Mouse (Mus musculus): ENCODE results near the gene Cntd1.

Gene Cntd1

DNA sequence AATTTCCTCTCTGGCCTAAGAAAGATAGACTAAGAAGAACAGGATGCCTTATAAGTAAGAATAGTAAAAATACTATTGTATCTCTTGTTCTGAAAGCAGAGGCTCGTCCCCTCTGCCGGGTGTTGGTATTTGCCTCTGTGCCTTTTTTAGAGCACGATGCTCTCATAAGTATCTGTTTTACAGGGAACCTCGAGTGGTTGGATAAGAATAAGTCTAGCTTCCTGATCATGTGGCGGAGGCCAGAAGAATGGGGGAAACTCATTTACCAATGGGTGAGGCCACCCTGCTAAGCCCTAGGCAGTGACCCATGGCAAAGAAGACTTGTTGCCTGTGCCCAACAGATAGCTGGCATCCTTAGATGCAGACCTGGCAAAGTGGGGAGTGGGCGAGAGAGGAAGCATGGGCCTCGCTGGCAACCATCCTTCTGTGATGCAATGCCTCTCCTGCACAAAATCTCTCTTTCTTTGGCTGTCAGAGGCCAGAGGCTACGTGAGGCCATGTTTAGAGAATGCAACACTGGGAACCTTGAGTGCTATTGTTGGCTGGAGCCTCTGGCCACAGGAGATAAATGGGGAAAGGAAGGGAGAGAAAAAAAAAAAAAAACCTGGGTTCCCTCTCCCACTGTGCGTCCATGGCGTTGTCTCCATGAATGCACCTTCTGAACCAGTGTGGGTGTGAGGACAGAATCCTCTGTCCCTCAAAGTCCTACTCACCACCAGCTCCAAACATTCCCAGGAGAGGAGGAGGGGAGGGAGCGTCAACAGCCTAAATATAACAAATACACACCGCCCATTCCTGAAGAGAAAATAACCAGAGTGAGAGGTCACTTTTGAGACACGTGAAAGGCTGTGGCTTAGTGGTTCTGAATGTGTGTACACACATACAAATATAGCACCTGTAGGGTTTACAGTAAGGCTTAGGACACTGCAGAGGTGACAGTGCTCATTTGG, 22.7 kb upstream of the Cntd1 start:
- DNase-seq = no peak

- peak; percentile 76 for DNase-seq
These were observed 19.5 kb upstream of the Cntd1 start for GRCm38 (mm10) chr11:101259261-101259712.

DNA sequence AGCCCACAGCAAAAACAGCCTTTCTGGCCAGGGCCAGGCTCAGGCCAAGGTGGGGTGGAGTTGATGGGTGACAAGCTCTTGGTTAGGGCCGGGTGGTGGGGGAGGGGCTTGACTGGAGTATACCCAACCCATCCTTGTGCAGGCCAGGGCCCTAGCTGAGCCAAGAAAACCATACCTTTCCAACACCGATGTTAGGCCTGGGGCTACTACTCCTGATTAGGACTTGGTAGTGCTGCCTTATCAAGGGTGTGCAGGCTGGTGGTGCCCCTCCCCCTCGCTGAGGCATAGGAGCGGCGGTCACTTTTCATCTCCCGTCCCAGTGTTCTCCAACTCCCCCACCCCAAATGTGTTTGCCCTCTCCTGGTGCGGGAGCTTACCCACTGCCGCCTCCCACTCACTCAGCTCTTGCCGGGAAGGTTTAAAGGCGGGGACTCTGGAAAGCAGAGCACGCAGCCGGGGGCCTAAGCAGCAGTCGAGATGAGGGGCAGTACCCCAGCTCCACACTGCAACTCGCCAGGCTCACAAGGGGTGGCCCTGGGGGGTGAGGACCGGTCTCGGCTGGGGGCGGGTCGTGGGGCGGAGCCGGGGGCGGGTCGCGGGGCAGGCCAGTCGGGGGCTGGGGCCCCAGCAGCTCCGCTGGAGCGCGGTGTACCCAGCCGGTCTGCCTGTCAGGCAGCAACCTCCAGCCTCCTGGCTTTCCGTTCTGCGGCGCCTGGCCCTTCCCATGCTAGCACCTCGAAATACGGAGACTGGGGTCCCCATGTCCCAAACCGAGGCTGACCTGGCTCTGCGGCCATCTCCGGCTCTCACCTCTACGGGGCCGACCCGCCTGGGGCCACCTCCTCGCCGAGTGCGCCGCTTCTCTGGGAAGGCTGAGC, 18.6 kb upstream of the Cntd1 start, which contains the start of gene Wnk4:
Gene Wnk4, plus strand, starts transcription at position 620 of the 878 bp plus-strand sequence.
- peak; percentile 92 for DNase-seq

DNA sequence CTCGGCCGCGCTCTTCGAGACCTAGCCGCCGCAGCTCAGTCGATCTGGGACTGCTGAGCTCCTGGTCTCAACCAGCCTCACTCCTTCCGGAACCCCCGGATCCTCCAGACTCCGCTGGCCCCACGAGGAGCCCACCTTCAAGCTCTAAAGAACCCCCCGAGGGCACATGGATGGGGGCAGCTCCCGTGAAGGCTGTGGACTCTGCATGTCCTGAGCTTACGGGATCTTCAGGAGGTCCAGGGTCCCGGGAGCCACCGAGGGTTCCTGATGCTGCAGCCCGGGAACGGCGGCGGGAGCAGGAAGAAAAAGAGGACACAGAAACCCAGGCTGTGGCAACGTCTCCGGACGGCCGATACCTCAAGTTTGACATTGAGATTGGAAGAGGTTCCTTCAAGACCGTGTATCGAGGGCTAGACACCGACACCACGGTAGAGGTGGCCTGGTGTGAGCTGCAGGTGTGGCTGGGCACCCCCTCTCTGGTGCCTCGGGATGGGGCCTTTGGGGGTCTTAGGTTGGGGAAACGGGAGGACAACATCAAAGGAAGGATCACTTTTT, 17.9 kb upstream of the Cntd1 start:
- DNase-seq = peak; percentile 49

DNA sequence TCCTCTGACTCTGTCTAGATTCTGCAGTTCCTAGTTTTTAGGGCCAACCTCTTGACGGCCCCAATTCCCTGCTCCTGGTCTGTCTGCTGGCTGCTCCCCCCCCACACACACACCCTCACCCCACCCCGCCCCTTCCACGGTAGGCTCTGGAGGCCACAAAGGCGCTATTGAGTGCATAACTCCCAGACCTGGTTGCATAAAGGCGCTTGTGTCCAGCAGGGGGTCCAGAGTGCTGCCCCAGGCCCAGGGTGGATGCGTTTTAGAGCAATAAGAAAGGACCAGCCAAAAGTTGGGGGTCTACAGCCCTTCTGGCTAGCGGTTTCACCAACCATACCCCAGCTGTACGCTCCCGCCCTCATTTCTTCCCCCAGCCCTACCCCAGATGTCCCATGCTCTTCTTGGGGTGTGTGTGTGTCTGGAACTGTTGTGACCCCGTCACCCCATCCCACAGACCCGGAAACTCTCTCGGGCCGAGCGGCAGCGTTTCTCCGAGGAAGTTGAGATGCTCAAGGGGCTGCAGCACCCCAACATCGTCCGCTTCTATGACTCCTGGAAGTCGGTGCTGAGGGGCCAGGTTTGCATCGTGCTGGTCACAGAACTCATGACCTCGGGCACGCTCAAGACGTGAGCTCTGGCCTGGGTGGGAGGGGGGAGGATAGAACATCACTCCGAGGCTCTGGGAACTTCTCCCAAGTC, 16.4 kb upstream of the Cntd1 start:
- DNase-seq = peak; percentile 34

- peak; percentile 55 for DNase-seq
These were observed 15.4 kb upstream of the Cntd1 start for GRCm38 (mm10) chr11:101263138-101263988.

GRCm38 (mm10) chr11:101263989-101264280, 14.9 kb upstream of the Cntd1 start:
- DNase-seq = no peak

DNA sequence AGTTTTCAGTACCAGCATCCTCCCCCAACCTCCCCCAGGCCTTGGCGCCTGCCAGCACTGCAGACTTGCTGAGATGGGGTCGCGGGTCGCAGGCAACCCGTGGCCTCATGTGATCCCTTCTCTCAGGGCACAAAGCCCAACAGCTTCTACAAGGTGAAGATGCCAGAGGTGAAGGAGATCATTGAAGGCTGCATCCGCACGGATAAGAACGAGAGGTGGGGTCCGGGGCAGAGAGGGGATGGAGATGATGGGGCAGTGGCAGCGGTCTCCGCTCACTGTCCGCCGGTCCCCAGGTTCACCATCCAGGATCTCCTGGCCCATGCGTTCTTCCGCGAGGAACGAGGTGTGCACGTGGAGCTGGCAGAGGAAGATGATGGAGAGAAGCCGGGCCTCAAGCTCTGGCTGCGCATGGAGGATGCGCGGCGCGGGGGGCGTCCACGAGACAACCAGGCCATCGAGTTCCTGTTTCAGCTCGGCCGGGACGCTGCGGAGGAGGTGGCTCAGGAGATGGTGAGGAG, 13.8 kb upstream of the Cntd1 start:
- no peak for DNase-seq

GRCm38 (mm10) chr11:101265906-101266305, 12.9 kb upstream of the Cntd1 start:
- DNase-seq = no peak

GRCm38 (mm10) chr11:101269577-101270116, 9.2 kb upstream of the Cntd1 start:
- no peak for DNase-seq

GRCm38 (mm10) chr11:101272446-101272845, 6.4 kb upstream of the Cntd1 start:
- no peak for DNase-seq

GRCm38 (mm10) chr11:101275309-101275708, 3.5 kb upstream of the Cntd1 start:
- DNase-seq = no peak

GRCm38 (mm10) chr11:101276319-101277070, 2.3 kb upstream of the Cntd1 start:
- DNase-seq = no peak

GRCm38 (mm10) chr11:101277381-101278222, 1.2 kb upstream of the Cntd1 start:
- peak; percentile 96 for DNase-seq

DNA sequence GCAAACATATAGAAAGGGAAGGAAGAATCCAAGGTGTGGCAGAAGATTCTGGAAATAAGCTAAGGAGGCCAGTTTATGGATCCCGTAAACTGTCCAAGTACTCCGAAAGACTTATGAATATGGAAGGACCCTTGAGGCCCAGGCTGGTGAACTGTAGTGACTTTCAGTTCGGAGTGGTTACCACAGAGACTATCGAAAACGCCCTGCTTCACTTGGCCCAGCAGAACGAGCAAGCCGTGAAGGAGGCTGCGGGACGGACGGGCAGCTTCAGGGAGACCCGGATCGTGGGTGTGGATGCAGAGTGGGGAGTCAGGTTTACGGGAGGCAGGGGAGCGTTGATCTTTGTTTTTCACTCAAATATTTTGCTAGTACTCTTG, 369 bp downstream of the Cntd1 start:
- no peak for DNase-seq

DNA sequence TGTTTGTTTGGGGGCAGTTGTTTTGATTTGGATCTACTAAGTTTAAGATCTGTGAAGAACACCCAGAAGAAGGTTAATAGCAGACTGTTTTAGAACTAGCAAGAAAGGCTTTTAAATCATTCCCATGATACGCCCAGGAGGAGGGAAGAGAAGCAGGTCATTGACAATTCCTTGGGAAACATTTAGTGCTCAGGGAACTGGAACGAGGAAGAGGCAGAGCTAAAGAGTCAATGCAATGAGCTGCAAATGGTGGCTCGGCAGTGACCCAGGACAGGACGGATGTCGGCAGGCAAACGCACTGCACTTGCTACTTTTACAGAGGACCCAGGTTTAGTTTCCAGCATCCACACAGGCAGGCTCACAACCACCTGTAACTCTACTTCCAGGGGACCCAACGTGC, 2.0 kb downstream of the Cntd1 start:
- DNase-seq = peak; percentile 61

GRCm38 (mm10) chr11:101282896-101283295, 4.1 kb downstream of the Cntd1 start:
- DNase-seq = no peak

DNA sequence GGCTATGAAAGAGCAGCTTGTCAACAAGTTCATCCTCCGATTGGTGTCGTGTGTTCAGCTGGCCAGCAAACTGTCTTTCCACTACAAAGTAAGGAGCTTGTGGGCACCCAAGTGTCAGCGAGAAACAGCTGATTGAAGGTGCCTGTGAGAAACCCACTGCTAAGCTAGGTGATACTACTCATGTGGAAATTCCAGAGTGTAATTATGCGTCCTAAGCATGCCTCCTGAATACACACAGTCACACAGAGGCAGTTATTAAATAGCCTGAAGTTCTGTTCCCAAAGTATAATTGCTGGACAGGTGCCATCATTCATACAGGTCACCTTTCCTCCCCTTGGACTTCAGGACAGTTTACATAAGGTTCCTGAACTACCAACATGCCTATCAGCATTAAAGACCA, 5.0 kb downstream of the Cntd1 start:
- DNase-seq = peak; percentile 85

DNA sequence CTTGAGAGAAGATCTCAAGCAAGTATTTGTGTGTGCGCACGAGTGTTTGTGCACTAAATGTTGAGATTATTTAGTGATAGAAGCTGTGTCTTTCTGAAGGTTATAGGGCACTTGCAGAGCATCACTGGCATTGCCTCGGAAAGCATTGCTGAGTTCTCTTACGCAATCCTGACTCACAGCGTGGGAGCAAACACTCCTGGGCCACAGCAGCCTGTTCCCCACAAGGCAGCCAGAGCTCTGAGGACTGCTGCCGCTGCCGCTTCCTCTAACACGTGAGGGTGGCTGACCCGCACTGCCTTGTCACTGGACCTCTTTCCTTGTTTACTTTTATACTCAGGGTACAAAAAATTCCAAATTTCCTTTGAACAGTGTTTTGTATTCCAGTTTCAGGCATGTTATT, 8.5 kb downstream of the Cntd1 start:
- no peak for DNase-seq

DNA sequence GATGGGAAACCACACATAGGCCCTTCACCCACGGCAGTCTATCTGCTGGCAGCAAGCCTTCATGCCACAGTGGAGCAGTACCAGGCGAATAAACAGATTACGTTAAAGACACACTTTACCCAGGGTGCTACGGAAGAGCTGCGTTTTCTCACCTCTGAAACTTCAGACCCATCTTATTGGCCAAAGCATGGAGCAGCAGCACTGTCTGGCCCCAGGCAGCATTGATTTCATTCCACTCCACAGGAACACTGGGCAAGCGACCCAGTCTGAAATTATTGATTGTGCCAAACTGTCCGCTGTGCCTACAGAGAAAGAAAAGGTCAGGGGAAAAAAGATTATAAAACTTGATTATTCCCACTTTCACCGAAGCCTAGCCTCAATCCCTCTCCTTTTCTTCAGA, 12.4 kb downstream of the Cntd1 start:
- no peak for DNase-seq

Measured in kidney, adult 9 months (tissue).